Mouse (Mus musculus) ES-E14 (cell line): Measurements from ENCODE around the gene Chrna4. TPM values are rescaled to one million over a fixed set of nuclear protein-coding genes. Genes with fewer than 3 reads are reported as not detected.

Experiments used
- DNase-seq: peaks from one replicate; pipeline ENCODE4 v3.0.0-alpha.2; 2013; ENCODE audit warnings: low read depth, low spot score
- H3K27ac ChIP-seq: 2 replicates; pipeline ENCODE4 v1.5.1; 2012; ENCODE audit warnings: low read depth, mild to moderate bottlenecking, low read length, moderate library complexity, mixed read lengths; ENCODE audit not compliant: poor library complexity, insufficient read depth, severe bottlenecking
- H3K36me3 ChIP-seq: 2 replicates; pipeline ENCODE4 v1.6.1; 2012; ENCODE audit warnings: mild to moderate bottlenecking, low read length, moderate library complexity, mixed read lengths; ENCODE audit not compliant: control insufficient read depth, poor library complexity, insufficient read depth, severe bottlenecking
- H3K4me1 ChIP-seq, 2 experiments: fragments of 150-350 bp in 1 of 2; sonication (generic) in 1 of 2; 2 replicates each; pipeline ENCODE4 v1.6.1; 2012; ENCODE audit warnings: low read length in 2 of 2, mild to moderate bottlenecking in 1 of 2, mixed read lengths in 1 of 2; ENCODE audit not compliant: control insufficient read depth in 2 of 2, insufficient read depth in 2 of 2, poor library complexity in 1 of 2
- H3K4me3 ChIP-seq, 2 experiments: fragments of 150-350 bp in 1 of 2; sonication (generic) in 1 of 2; 2 replicates each; pipeline ENCODE4 v1.5.1; 2012; ENCODE audit warnings: low read length in 2 of 2, low read depth in 1 of 2, mild to moderate bottlenecking in 1 of 2, mixed read lengths in 1 of 2; ENCODE audit not compliant: insufficient read depth in 1 of 2, poor library complexity in 1 of 2, severe bottlenecking in 1 of 2
- H3K9ac ChIP-seq: 2 replicates; pipeline ENCODE4 v1.6.1; 2012; ENCODE audit warnings: low read depth, mild to moderate bottlenecking, low read length, mixed read lengths; ENCODE audit not compliant: poor library complexity, insufficient read depth, severe bottlenecking
- H3K9me3 ChIP-seq: fragments of 150-350 bp; sonication (generic); 2 replicates; pipeline ENCODE4 v1.6.1; 2012; ENCODE audit warnings: low read depth, mild to moderate bottlenecking, low read length; ENCODE audit not compliant: control insufficient read depth, insufficient read depth
- CHD2 ChIP-seq: IDR thresholded peaks from 2 replicates; pipeline ENCODE4 v1.6.1; 2014; ENCODE audit warnings: mild to moderate bottlenecking, low read depth, low read length, inconsistent platforms
- HCFC1 ChIP-seq: IDR thresholded peaks from 2 replicates; pipeline ENCODE4 v1.6.1; 2012; ENCODE audit warnings: low read length, inconsistent platforms, borderline replicate concordance; ENCODE audit not compliant: insufficient read depth
- MAFK ChIP-seq: IDR thresholded peaks from 2 replicates; pipeline ENCODE4 v1.6.1; 2014; ENCODE audit warnings: mild to moderate bottlenecking, low read depth, low read length, inconsistent platforms; ENCODE audit not compliant: insufficient read depth
- ZC3H11A ChIP-seq: IDR thresholded peaks from 2 replicates; pipeline ENCODE4 v1.6.1; 2012; ENCODE audit warnings: low read depth, mild to moderate bottlenecking, inconsistent platforms, low read length, borderline replicate concordance
- ZNF384 ChIP-seq: IDR thresholded peaks from 2 replicates; pipeline ENCODE4 v1.6.1; 2012; ENCODE audit warnings: low read depth, low read length, inconsistent platforms
- in situ Hi-C, 2 experiments: fragments of 600-800 bp; cut with MboI; formaldehyde crosslinking; loops; one replicate each; pipeline ENCODE4 v1.15.1; 2025; ENCODE audit warnings: low sequenced_read_pairs in 2 of 2, inconsistent platforms in 1 of 2; ENCODE audit not compliant: unreplicated experiment in 2 of 2
- total RNA-seq: library from RNA; depleted of rRNA; stranded (reverse); fragments of 300-350 nt; gene quantifications from 2 replicates; pipeline ENCODE4 v1.2.3, GENCODE M21; 2012; rRNA removed

Chrna4 gene
- total RNA-seq: 0.71 and 0.90 TPM in 2 replicates

DNA sequence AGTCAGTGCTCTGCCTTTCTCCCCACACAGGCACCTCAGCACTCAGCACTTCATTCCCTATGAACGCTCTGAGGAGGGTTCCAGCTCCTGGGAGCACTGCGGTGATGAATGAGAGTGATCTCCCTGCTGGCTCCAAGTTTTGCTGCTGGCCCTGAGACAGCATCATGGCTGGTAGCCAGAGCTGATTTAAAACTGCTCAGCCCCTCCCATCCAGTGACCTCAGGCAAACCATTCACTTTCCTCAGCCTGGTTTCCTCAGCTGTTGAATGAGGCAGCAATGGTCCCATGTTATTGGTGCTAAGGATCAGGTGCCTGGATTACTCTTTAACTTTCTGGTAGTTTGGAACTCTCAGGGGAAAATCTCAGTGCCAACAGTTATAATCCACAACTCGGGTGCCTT lies at the start of gene Chrna4:
Gene Chrna4 (minus strand): TSS at position 110 of the 400 bp plus-strand sequence.
- H3K27ac ChIP-seq: no peak within 1 kb of the TSS
- H3K9ac ChIP-seq: no peak within 1 kb of the TSS; the same call in 1 of the 2 replicates

GRCm38 (mm10) chr2:181090123-181090522 lies 46.8 kb upstream of the Chrna4 start:
- no peaks in the 10 kb centered on the region for H3K36me3 ChIP-seq
- H3K4me1 ChIP-seq: no peaks in the 10 kb centered on the region
- no peaks in the 10 kb centered on the region for H3K9me3 ChIP-seq
- in situ Hi-C loops: no loop called here
- H3K4me3 ChIP-seq: no peak overlapping the region
- no peak for DNase-seq
- no peak for TF ChIP-seq MAFK
- TF ChIP-seq ZC3H11A: no peak
- TF ChIP-seq HCFC1: no peak
- TF ChIP-seq ZNF384: no peak
- TF ChIP-seq CHD2: no peak
- no peak overlapping the region for H3K27ac ChIP-seq
- H3K9ac ChIP-seq: no peak overlapping the region

More for the DNA sequence above, at the start of gene Chrna4:
- DNase-seq: no peak
- H3K9me3 ChIP-seq: no peaks in the 10 kb centered on the region
- H3K36me3 ChIP-seq: no peaks in the 10 kb centered on the region
- in situ Hi-C loops: no loop called here
- TF ChIP-seq HCFC1: no peak
- TF ChIP-seq CHD2: no peak
- no peak for TF ChIP-seq ZC3H11A
- no peak for TF ChIP-seq MAFK
- TF ChIP-seq ZNF384: no peak
- H3K4me1 ChIP-seq: peaks cover 4 to 26% of the 10 kb centered on the region in 2 experiments; a peak in 3 of 4 replicates
- no peak within 1 kb of the TSS for H3K4me3 ChIP-seq

DNA sequence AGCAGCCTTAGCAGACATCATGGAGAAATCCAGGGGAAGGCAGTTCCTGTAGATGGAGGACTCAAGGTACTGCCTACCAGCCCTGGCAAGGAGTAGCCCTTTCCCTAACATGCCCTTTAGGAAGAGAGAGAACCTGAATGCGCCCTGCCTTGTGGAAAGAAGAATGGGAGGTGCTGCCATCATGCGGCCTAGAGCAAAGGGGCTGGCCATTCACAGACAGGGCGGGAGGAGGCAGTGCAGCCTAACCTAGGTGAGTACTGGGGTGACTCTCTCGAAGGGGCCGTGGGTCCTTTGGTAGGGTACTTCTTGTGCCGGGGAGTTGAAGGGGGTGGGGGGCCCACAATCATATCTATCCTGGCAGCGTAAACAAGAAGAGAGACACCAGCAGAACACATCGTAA lies 41.7 kb upstream of the Chrna4 start:
- no peaks in the 10 kb centered on the region for H3K36me3 ChIP-seq
- in situ Hi-C loops: no loop called here
- no peaks in the 10 kb centered on the region for H3K9me3 ChIP-seq
- no peak overlapping the region for H3K4me3 ChIP-seq
- TF ChIP-seq CHD2 (no peak), HCFC1 (no peak), MAFK (no peak), ZNF384 (no peak), ZC3H11A (no peak)
- no peak overlapping the region for H3K9ac ChIP-seq
- H3K4me1 ChIP-seq: no peaks in the 10 kb centered on the region
- H3K27ac ChIP-seq: no peak overlapping the region
- no peak for DNase-seq

- H3K27ac ChIP-seq: no peak overlapping the region
- DNase-seq: no peak
- H3K9ac ChIP-seq: no peak overlapping the region
- H3K9me3 ChIP-seq: no peaks in the 10 kb centered on the region
- no peak overlapping the region for H3K4me3 ChIP-seq
- no peaks in the 10 kb centered on the region for H3K4me1 ChIP-seq
- TF ChIP-seq HCFC1 (no peak), MAFK (no peak), ZNF384 (no peak), CHD2 (no peak), ZC3H11A (no peak)
- no peaks in the 10 kb centered on the region for H3K36me3 ChIP-seq
- in situ Hi-C loops: no loop called here
These were observed 40.6 kb upstream of the Chrna4 start for GRCm38 (mm10) chr2:181083945-181084344.

- DNase-seq: no peak
- Histone ChIP-seq H3K4me1 (no peaks in the 10 kb centered on the region), H3K9ac (no peak overlapping the region), H3K27ac (no peak overlapping the region), H3K9me3 (no peaks in the 10 kb centered on the region), H3K36me3 (no peaks in the 10 kb centered on the region), H3K4me3 (no peak overlapping the region)
- no peak for TF ChIP-seq CHD2
- no peak for TF ChIP-seq MAFK
- no peak for TF ChIP-seq ZC3H11A
- no peak for TF ChIP-seq HCFC1
- no peak for TF ChIP-seq ZNF384
- in situ Hi-C loops: no loop called here
These were observed 37.5 kb upstream of the Chrna4 start for GRCm38 (mm10) chr2:181080886-181081285.
